Mouse (Mus musculus) kidney, postnatal 4 days (tissue): Measurements from ENCODE around the gene Reg3d.
"Not testable (repeated sequence)": the region's sequence is repeated elsewhere in the genome, so short reads cannot be mapped to it uniquely, and the experiment has no call there.

Source experiments
- DNase-seq, 2 experiments: peaks; one replicate each; pipeline ENCODE4 v3.0.0; 2021; ENCODE audit warnings: mixed read lengths in 2 of 2

Reg3d gene

GRCm38 (mm10) chr6:78378765-78379164 is at the start of gene Reg3d:
Reg3d (minus strand) TSS chr6:78378865.
- DNase-seq: no peak

- DNase-seq: no peak
Observed at GRCm38 (mm10) chr6:78425497-78425896, 46.8 kb upstream of the Reg3d start.

- DNase-seq: not testable (repeated sequence)
Observed at GRCm38 (mm10) chr6:78422411-78422810, 43.7 kb upstream of the Reg3d start, which contains the start of gene Reg1. Reg1 (plus strand) TSS chr6:78422711.

GRCm38 (mm10) chr6:78395323-78395722 is 16.7 kb upstream of the Reg3d start, which contains the start of gene Reg2:
Reg2 (plus strand) TSS chr6:78395623.
- DNase-seq: not testable (repeated sequence)

GRCm38 (mm10) chr6:78385609-78386008 is 6.9 kb upstream of the Reg3d start:
- no peak for DNase-seq

DNA sequence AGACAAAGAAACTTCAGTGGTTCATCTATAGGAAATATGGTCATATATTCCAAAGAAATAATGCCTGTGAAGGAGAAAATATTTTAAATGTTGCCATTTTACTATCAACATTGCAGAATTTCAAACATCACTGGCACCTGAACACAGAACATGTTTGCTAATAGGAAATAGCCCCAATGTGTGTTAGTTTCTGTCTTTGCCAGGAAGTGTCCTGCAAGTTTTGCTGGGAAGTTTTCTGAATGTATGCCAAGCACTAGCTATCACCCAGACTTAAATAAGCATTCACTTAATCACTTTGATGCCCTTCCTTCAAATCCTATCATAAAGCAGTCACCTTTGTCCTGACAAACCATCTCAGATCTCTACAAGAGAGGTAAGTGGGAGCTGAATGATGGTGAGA is 1.7 kb upstream of the Reg3d start, which contains the start of gene Reg3a:
Reg3a (plus strand) TSS at position 301 of the 400 bp plus-strand sequence.
- DNase-seq: no peak

DNA sequence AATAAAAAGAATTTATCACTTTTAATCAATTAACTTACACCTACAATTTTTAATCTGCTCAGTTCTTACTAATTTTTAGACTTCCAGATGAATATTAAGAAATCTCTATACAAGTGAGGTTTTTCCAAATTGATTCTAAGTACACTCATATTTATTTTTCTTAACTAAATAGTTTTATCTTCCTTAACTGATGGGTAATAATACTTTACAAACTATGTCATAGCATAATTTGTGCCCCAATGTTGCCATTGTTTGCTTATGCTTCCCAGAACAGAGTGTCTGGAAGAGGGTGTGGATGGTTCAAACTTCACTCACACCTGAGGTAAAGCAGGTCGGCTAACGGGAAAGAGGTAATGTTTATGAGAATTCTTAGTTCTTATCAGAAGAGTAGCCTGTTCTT is 8.3 kb downstream of the Reg3d start, which contains the start of gene Reg3b:
Reg3b (plus strand) TSS at position 301 of the 400 bp plus-strand sequence.
- DNase-seq: no peak

- no peak for DNase-seq
Observed at GRCm38 (mm10) chr6:78361971-78362563, 16.6 kb downstream of the Reg3d start.

GRCm38 (mm10) chr6:78341689-78342088 is 37.0 kb downstream of the Reg3d start:
- no peak for DNase-seq

- DNase-seq: no peak
Observed at GRCm38 (mm10) chr6:78340296-78340695, 38.4 kb downstream of the Reg3d start.

GRCm38 (mm10) chr6:78331919-78332569 is 46.6 kb downstream of the Reg3d start:
- DNase-seq: peak in 1 of 2 experiments; percentile 1

DNA sequence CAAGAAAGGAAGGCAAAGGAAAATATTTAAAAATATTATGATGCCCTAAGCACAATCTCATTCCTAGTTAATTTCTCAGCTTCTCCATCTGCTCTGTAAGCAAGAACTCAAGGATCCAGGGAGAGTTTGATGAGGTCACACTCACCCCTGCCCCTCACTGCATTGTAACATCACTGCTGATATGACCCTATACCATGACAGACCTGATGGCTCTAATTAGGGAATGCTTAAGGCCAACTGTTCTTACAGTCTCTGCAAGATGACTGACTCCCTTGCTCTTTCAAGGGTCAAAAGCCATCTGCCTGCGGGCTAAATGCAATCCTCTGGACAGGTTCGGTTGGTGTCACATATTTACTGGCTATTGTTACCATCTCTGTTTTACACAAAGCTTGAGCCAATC is 49.5 kb downstream of the Reg3d start:
- no peak for DNase-seq

DNA sequence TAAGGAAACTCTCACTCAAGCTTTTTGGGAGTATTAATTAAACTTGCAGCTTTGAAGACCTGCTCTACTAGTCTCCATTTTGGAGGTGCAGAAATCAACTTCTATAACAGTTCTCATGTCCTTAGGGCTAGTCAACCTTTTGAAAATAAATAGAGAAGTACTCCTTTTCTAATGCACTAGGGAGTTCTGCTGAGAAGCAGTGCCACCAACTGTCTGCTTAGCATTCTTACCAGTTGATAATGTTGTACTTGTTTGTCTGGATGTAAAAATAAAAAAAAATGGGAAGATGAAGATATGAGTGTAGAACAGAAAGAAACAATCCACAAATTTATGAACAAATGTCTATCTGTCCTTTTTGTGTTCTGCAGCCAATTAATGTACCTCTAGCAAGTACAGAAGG is 50.9 kb downstream of the Reg3d start:
- no peak for DNase-seq
